Mouse (Mus musculus) midbrain, embryonic 15.5 days (tissue): ENCODE data around the gene Cer1. TPM values are rescaled to one million over a fixed set of nuclear protein-coding genes. Genes with fewer than 3 reads are reported as not detected.

Experiments used
- ATAC-seq: fragments of 200-750 bp; cut with Nextera tagmentation; replicated peaks from 2 replicates; pipeline ENCODE4 v1.8.0; 2017; ENCODE audit warnings: moderate TSS enrichment
- H3K27ac ChIP-seq: fragments of 300-500 bp; sonication (generic); 2 replicates; pipeline ENCODE4 v1.5.1; 2015; ENCODE audit warnings: mild to moderate bottlenecking, inconsistent platforms
- H3K27me3 ChIP-seq: fragments of 300-500 bp; sonication (generic); replicated peaks from 2 replicates; pipeline ENCODE4 v1.6.1; 2015; ENCODE audit warnings: inconsistent platforms
- H3K36me3 ChIP-seq: fragments of 300-500 bp; sonication (generic); replicated peaks from 2 replicates; pipeline ENCODE4 v1.6.1; 2015; ENCODE audit warnings: inconsistent platforms
- H3K4me1 ChIP-seq: fragments of 300-500 bp; sonication (generic); 2 replicates; pipeline ENCODE4 v1.6.1; 2015; ENCODE audit warnings: inconsistent platforms
- H3K4me2 ChIP-seq: fragments of 300-500 bp; sonication (generic); 2 replicates; pipeline ENCODE4 v1.6.1; 2015; ENCODE audit warnings: inconsistent platforms, mild to moderate bottlenecking, moderate library complexity
- H3K4me3 ChIP-seq: fragments of 300-500 bp; sonication (generic); 2 replicates; pipeline ENCODE4 v1.5.1; 2015; ENCODE audit warnings: mild to moderate bottlenecking, inconsistent platforms
- H3K9ac ChIP-seq: fragments of 300-500 bp; sonication (generic); 2 replicates; pipeline ENCODE4 v1.6.1; 2015; ENCODE audit warnings: mild to moderate bottlenecking, inconsistent platforms
- H3K9me3 ChIP-seq: fragments of 300-500 bp; sonication (generic); 2 replicates; pipeline ENCODE4 v1.6.1; 2016; ENCODE audit warnings: inconsistent platforms
- WGBS: fragments of 180-500 bp; shearing (Covaris S2); methylation state at CpG from one replicate; pipeline ENCODE4 v1.1.7; 2015; ENCODE audit warnings: mixed read lengths; 5-methylcytosine and 5-hydroxymethylcytosine counted together
- polyA plus RNA-seq: library from polyadenylated mRNA; unstranded; fragments of >200 nt; fragmentation: Nextera tagmentation; extraction: Ambion mirVana; gene quantifications from 2 replicates; pipeline ENCODE4 v1.2.1, GENCODE M21; 2015

The Cer1 gene
- polyA plus RNA-seq: not detected in 2 replicates

DNA sequence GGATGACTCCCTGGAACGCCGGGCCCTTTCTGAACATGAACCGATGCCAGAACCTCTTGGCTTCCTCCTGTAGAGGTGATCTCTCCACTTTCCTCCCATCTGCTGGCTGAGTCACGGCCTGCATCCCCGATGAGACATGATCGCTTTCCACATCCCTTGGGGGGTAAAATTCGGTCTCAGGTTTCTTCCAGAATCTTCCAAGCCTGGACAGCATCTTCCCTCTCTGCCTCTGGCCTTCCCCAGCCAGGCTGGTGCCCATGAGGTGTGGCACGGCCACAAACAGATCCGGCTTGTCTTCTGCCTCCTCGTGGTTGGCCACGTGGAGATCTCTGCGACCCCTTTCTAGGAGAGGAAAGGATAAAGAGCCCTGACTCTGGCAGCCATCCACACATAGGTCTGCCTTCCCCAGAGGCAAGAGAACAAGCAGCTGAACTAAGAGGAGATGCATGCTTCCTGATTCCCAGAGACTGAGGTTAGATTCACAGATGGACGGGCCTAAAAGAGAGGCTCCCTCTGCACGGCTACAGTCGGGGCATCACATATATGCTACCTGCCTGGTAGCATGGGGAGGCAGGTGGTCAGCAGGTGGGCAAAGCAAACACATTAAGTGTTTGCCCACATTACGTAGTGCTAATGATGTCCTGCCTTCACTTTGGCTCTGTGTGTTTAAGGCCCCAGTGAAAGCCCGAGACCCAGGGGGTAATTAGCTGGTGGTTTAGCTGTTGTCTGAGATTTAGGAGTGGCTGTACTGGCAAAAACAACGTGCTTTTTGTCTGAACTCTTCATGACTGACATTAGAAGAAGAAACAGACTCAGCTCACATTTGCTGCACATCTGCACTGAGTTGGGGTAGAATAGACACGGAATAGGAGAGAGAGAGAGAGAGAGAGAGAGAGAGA lies at the start of gene Cer1:
TSS of gene Cer1 (minus strand) at position 513 of the 899 bp plus-strand sequence.
- no peak for ATAC-seq
- 67% methylated on average over 18 of the region's 19 CpGs for WGBS
- H3K4me2 ChIP-seq: no peak within 1 kb of the TSS

DNA sequence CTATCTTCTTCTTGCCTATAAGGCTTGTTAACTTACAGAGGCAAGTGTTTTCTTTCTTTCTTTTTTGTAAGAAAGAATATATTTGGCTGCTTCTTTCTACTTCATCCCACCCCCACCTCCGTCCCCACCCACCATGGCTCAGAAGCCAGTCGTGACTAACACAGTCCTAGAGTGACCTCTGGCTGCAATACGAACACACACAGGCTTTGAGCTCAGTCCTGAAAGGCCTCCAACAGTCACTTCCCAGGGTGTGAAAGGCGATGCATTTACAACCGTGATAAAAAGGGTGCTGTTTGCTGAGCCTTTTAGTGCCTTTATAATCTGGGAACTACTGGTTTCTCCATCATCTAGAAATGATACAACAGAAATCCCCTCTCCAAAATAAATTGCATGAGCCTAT lies 49.4 kb upstream of the Cer1 start:
- WGBS: 5% methylated on average over 5 of the region's 5 CpGs
- Histone ChIP-seq H3K4me2 (peak overlapping the region; percentile 38; the same call in 1 of the 2 replicates), H3K9ac (no peak overlapping the region), H3K36me3 (no peaks in the 10 kb centered on the region), H3K4me1 (peaks cover 5% of the 10 kb centered on the region; the same call in 1 of the 2 replicates), H3K4me3 (no peak overlapping the region), H3K27me3 (no peaks in the 10 kb centered on the region), H3K27ac (no peak overlapping the region), H3K9me3 (no peaks in the 10 kb centered on the region)
- ATAC-seq: peak; percentile 97

More for the DNA sequence above, at the start of gene Cer1:
- H3K27me3 ChIP-seq: no peaks in the 10 kb centered on the region
- no peaks in the 10 kb centered on the region for H3K9me3 ChIP-seq
- no peak within 1 kb of the TSS for H3K27ac ChIP-seq
- no peak within 1 kb of the TSS for H3K9ac ChIP-seq
- H3K4me1 ChIP-seq: no peaks in the 10 kb centered on the region
- H3K4me3 ChIP-seq: no peak within 1 kb of the TSS
- no peaks in the 10 kb centered on the region for H3K36me3 ChIP-seq

DNA sequence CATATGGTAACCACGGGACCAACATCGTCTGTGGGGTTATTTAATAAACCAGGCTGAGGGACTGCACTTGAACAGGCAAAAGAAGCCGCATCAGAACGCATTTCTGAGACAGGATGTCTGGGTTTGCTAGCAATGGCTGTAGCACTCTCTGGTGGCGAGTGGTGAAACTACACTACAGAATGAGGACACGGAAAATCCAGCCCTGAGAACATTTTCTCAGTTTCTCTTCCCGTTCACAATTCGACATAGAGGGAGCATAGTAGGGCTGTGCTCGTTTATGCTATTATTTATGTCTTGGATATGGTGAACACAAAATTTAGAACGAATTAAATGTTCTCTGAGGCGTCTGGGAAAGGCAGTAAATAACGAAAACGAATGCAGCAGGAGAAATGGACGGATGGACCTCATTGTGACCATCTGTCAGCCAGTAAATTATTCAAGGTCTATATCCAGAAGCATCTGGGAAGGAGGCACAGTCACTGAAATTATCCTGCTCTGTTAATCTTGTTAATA lies 48.8 kb upstream of the Cer1 start:
- ATAC-seq: peak; percentile 87
- no peaks in the 10 kb centered on the region for H3K36me3 ChIP-seq
- H3K4me1 ChIP-seq: peaks cover 5% of the 10 kb centered on the region; the same call in 1 of the 2 replicates
- no peaks in the 10 kb centered on the region for H3K27me3 ChIP-seq
- 5% methylated on average over 14 of the region's 14 CpGs for WGBS
- no peaks in the 10 kb centered on the region for H3K9me3 ChIP-seq
- peak overlapping the region; percentile 32; the same call in 1 of the 2 replicates for H3K27ac ChIP-seq
- H3K9ac ChIP-seq: peak overlapping the region; percentile 37; the same call in 1 of the 2 replicates
- H3K4me2 ChIP-seq: peak overlapping the region; percentile 38
- H3K4me3 ChIP-seq: peak overlapping the region; percentile 17; the same call in 1 of the 2 replicates

DNA sequence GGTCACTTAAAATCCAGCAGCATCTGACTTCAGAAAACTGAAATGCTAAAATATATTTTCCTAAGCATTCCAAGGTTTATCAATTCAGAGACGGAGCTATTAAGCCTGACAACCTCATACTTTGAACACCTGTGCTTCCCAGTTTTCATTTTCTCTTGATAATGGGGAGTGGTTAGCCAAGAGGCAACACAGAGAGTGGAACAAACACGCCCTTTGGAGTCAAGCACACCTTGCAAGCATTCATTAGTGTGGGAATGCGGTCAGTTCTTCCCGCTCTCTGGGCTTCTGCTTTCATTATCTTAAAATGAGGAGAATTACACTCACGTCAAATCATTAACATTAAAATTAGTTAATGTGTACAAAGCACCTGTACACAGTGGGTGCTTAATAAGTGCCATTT lies 45.1 kb upstream of the Cer1 start:
- H3K27ac ChIP-seq: no peak overlapping the region
- no peaks in the 10 kb centered on the region for H3K36me3 ChIP-seq
- no peak for ATAC-seq
- no peaks in the 10 kb centered on the region for H3K27me3 ChIP-seq
- peaks cover 5% of the 10 kb centered on the region; the same call in 1 of the 2 replicates for H3K4me1 ChIP-seq
- H3K9ac ChIP-seq: no peak overlapping the region
- 91% methylated on average over 5 of the region's 5 CpGs for WGBS
- no peak overlapping the region for H3K4me2 ChIP-seq
- H3K9me3 ChIP-seq: no peaks in the 10 kb centered on the region
- H3K4me3 ChIP-seq: no peak overlapping the region

DNA sequence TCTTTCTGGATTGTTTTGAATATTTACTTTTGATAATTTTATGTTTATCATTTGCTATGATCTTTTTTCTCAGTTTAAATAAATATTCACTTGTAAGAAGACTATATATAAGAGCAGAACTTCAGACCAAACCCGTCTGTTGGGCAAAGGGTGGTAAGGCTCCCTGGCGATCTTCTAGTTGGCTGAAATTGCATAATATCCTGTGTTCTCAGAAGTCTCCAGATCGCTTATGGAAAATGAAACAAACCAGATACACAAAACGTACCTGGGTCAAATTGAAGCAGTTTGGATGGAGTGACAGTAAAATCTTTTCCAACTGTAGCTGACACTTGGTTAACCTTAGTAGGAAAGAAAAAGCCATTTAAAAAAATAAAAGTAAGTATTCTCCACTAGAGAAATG lies 37.0 kb upstream of the Cer1 start:
- Histone ChIP-seq H3K36me3 (no peaks in the 10 kb centered on the region), H3K27ac (no peak overlapping the region), H3K4me3 (no peak overlapping the region), H3K27me3 (no peaks in the 10 kb centered on the region), H3K9ac (no peak overlapping the region), H3K4me1 (0 out of 2 replicates have a peak, but pooled peaks cover under 1% of the 10 kb centered on the region), H3K9me3 (no peaks in the 10 kb centered on the region), H3K4me2 (no peak overlapping the region)
- WGBS: 88% methylated on average over 4 of the region's 4 CpGs
- ATAC-seq: no peak

DNA sequence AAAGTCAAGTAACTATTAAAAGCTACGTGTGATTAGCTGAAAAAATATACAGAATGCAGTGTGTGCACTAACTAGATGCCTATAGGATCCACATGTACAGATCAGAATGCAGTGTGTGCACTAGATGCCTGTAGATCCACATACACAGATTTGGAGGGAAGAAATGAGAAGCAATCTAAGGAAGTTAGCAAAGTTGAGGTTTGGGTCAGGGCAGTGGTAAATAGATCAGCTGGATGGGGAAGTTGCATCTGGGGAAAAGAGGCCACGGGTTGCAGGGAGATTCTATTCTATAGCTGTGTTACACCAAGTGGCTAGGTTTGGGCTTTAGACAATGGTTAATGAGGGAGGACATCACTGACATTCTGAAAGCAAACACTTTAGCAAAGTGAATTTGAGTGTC lies 33.7 kb upstream of the Cer1 start:
- H3K36me3 ChIP-seq: no peaks in the 10 kb centered on the region
- no peaks in the 10 kb centered on the region for H3K9me3 ChIP-seq
- no peak overlapping the region for H3K27ac ChIP-seq
- H3K27me3 ChIP-seq: no peaks in the 10 kb centered on the region
- H3K4me2 ChIP-seq: no peak overlapping the region
- H3K4me3 ChIP-seq: no peak overlapping the region
- no peak for ATAC-seq
- WGBS: 70% methylated on average over 2 of the region's 2 CpGs
- peaks cover 20% of the 10 kb centered on the region for H3K4me1 ChIP-seq
- H3K9ac ChIP-seq: no peak overlapping the region

DNA sequence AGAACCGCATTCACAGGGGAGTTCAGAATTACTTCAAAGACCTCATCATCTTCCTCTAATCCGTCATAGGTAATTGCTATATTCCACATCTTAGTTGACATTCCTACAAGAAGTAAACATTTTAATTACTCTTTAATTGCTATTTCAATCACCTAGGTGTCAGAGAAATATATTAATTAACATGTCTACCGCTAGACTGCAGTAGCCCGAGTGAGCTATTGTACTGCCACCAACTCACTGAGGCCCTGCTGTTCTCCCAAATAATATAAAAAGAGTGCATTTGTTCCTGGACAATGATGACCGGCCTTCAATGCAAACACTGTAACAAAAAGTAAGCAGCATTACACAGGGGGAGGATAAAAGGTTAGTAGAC lies 31.7 kb upstream of the Cer1 start:
- H3K27ac ChIP-seq: peak overlapping the region; percentile 72
- 13% methylated on average over 5 of the region's 5 CpGs for WGBS
- peaks cover 20% of the 10 kb centered on the region for H3K4me1 ChIP-seq
- H3K36me3 ChIP-seq: no peaks in the 10 kb centered on the region
- H3K9me3 ChIP-seq: no peaks in the 10 kb centered on the region
- H3K4me2 ChIP-seq: peak overlapping the region; percentile 46
- no peaks in the 10 kb centered on the region for H3K27me3 ChIP-seq
- no peak overlapping the region; the same call in 1 of the 2 replicates for H3K9ac ChIP-seq
- peak; percentile 65 for ATAC-seq
- H3K4me3 ChIP-seq: peak overlapping the region; percentile 12

DNA sequence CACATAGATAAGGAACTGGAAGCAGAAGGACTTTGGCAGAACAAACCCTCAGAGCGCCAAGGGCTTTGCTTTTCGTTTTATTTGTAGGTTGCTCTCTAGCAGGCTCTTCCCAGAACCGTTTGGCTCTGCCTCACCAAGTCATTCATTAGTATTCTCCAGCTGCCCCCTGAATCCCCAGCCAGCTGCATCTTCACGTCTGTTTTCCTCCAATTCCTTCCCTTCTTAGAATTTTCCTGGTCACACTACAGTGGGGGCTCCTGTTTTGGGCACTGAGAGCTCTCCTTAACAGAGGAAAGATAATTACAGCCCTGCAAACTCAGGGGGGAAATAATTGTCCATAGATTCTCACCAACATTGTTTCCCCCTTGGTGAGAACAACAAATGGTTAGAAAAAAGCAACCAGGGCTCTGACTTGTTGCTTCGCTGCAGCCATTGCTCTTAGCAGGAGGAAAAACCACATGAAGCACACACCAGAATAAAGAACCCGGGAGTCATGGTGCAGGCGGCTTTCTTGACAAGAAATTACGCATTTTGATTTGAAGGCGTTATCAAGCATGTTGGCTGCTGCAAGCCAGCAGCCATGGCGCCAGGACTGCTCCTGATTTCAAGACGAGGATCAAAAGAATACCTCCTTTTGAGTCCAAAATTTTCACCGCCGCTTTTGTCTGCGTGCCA lies 31.2 kb upstream of the Cer1 start:
- H3K36me3 ChIP-seq: no peaks in the 10 kb centered on the region
- peak; percentile 86 for ATAC-seq
- H3K4me1 ChIP-seq: peaks cover 20% of the 10 kb centered on the region
- peak overlapping the region; percentile 46 for H3K4me2 ChIP-seq
- H3K4me3 ChIP-seq: peak overlapping the region; percentile 12
- peak overlapping the region; percentile 72 for H3K27ac ChIP-seq
- peak overlapping the region; percentile 6; the same call in 1 of the 2 replicates for H3K9ac ChIP-seq
- WGBS: 15% methylated on average over 14 of the region's 14 CpGs
- H3K9me3 ChIP-seq: no peaks in the 10 kb centered on the region
- no peaks in the 10 kb centered on the region for H3K27me3 ChIP-seq

DNA sequence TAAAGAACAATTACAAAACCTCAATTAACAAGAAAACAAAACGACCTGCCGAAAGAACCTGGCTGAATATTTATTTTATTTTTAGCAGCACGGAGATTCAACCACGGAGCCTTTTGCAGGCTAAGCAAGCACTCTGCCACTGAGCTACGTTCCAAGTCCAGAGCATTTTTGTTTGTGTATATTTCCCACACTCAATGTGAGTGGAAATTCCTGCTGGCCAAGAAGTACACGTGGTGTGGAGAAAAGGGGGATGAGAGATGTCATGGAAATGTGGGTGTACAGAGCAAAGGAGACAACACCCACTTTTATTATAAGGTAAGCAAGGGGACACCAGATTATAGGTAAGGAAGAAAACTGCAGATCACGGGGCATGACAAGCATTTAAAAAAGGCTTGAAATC lies 30.6 kb upstream of the Cer1 start:
- WGBS: 49% methylated on average over 7 of the region's 7 CpGs
- Histone ChIP-seq H3K9me3 (no peaks in the 10 kb centered on the region), H3K4me3 (no peak overlapping the region), H3K27ac (peak overlapping the region; percentile 72), H3K4me2 (peak overlapping the region; percentile 46), H3K4me1 (peaks cover 20% of the 10 kb centered on the region), H3K27me3 (no peaks in the 10 kb centered on the region), H3K9ac (no peak overlapping the region), H3K36me3 (no peaks in the 10 kb centered on the region)
- peak; percentile 37; the same call in 1 of the 2 replicates for ATAC-seq

DNA sequence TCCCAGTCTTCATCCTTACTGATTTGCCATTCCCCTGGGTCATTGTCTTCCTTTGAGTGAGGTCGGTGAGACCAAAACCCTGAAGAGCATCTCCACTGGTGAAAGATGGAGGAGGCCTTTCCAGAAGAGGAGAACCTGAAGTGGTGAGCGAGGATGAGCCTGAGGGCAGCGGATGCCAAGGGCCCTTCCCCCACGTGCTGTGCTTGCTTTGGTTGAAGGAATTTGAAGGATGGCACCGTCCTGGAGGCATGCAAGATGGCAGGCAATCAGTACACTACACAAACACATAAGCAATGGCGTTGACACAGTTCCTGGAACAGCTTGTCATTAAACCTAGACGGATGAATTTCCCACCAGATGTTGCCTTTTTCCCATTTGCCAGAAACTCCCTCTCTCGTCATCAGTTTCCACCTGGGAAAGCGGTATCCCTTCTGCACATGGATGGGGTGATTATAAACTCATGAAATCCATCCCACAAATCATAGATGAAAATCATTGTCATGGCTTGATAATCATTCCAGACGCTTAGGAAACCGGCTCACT lies 29.7 kb upstream of the Cer1 start:
- no peaks in the 10 kb centered on the region for H3K27me3 ChIP-seq
- no peaks in the 10 kb centered on the region for H3K36me3 ChIP-seq
- H3K9me3 ChIP-seq: no peaks in the 10 kb centered on the region
- no peak overlapping the region for H3K4me2 ChIP-seq
- H3K27ac ChIP-seq: no peak overlapping the region; the same call in 1 of the 2 replicates
- no peak for ATAC-seq
- no peak overlapping the region for H3K9ac ChIP-seq
- no peak overlapping the region for H3K4me3 ChIP-seq
- 81% methylated on average over 11 of the region's 11 CpGs for WGBS
- H3K4me1 ChIP-seq: peaks cover 20% of the 10 kb centered on the region

DNA sequence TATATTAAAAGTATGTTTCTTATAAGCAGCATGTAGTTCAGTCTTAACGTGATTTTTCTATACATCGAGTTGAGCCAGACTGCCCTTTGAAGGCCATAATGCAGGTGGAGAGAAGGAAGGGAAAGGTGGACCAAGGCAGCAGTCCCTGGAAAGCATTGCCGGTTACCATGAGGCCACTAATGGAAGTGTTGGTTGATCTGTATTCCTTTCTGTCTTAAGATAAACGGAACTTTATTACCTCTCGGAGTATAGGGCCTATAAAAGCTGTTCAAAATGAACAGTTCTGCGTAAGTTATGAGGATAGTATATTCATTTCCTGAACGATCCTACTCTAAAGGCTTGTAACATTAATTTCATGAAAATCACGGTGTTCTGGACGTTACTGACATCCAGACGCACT lies 10.3 kb upstream of the Cer1 start:
- WGBS: 92% methylated on average over 10 of the region's 10 CpGs
- no peaks in the 10 kb centered on the region for H3K4me1 ChIP-seq
- H3K4me3 ChIP-seq: no peak overlapping the region
- ATAC-seq: no peak
- H3K9me3 ChIP-seq: no peaks in the 10 kb centered on the region
- H3K9ac ChIP-seq: no peak overlapping the region
- H3K4me2 ChIP-seq: no peak overlapping the region
- H3K27me3 ChIP-seq: no peaks in the 10 kb centered on the region
- H3K27ac ChIP-seq: no peak overlapping the region
- no peaks in the 10 kb centered on the region for H3K36me3 ChIP-seq

DNA sequence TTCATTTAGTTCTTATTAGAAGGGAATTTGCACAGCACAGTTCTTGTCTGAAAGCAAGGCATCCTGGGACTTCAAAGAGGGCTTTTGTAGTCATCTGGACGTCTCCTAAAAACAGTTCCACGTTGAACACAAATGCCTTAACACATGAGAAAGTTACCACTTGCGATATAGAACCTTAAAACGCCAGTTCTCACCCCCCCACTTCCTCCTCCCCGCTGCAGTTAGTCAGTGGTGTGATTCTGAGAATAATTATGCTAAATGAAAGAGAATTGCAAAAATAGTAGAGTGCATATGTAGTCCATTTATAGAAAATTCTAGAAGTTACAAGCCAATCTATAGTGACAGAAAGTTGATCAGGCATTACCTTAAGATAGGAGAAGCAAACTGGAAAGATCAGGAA lies 7.3 kb upstream of the Cer1 start:
- H3K27me3 ChIP-seq: no peaks in the 10 kb centered on the region
- no peak overlapping the region for H3K4me3 ChIP-seq
- no peak overlapping the region for H3K27ac ChIP-seq
- no peak overlapping the region for H3K4me2 ChIP-seq
- 76% methylated on average over 5 of the region's 5 CpGs for WGBS
- no peaks in the 10 kb centered on the region for H3K4me1 ChIP-seq
- no peak overlapping the region for H3K9ac ChIP-seq
- H3K36me3 ChIP-seq: no peaks in the 10 kb centered on the region
- no peaks in the 10 kb centered on the region for H3K9me3 ChIP-seq
- no peak for ATAC-seq
